Mouse (Mus musculus): ENCODE measurements around the gene Olfr807. TPM values are rescaled to one million over a fixed set of nuclear protein-coding genes. Genes with fewer than 3 reads are reported as not detected.

Olfr807 gene
- polyA plus RNA-seq (2012; rRNA removed), result not detected in 2 replicates

DNA sequence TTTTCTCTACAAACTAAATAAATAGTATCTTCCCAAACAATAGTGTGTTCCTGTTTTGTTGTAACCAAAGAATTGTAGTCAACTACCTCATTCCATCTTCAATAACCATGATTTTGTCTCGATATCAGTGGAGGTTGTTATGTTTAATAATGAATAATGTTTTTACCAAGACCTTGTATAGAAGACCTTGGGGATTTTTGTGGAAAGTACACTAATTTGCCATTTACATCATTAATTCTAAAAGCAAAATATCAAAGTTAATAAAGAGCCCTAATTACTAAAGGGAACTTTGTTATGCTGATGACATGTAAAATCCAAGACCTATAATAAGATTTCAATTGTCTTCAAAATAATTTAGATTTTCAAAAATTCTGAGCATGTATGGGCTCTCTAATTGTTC is at the start of gene Olfr807:
Gene Olfr807, minus strand, starts transcription at position 101 of the 400 bp plus-strand sequence.
- Histone ChIP-seq H3K4me3 (ENCODE audit: low read depth, low read length) (no peak within 1 kb of the TSS), H3K36me3 (ENCODE audit: control insufficient read depth, insufficient read depth, low read length) (no peaks in the 10 kb centered on the region), H3K4me1 (ENCODE audit: control insufficient read depth, insufficient read depth, insufficient read length, low read length) (no peaks in the 10 kb centered on the region), H3K27ac (ENCODE audit: insufficient read depth, low read depth, low read length) (no peak within 1 kb of the TSS), H3K27me3 (ENCODE audit: control insufficient read depth, insufficient read depth, low read length) (no peaks in the 10 kb centered on the region)
- 81% methylated on average over 1 of the region's 1 CpGs for WGBS
- TF ChIP-seq POLR2A (IDR thresholded peaks at IDR 0.05; ENCODE audit: low read depth, low read length), result no peak
- TF ChIP-seq CTCF (IDR thresholded peaks at IDR 0.05; ENCODE audit: extremely low read depth, insufficient read length, insufficient replicate concordance, low read depth, low read length), result no peak

DNA sequence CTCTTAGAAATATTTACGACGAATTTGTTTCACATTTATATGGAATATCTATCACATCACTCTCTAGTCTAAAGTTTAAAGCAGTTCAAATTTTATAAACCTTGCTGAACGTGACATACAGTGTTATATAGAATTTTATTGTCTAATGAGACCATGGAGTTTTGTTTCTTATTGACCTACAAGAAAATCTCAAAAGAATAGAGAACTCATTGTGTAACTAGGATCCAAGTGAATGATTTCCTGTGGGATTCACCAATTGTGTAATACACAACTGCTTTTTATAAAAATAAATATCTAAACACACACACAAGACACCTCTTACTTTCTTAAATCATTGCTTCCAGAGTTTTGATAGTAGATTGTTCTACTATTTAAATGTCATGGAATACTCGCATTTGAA is 46.7 kb upstream of the Olfr807 start, which contains the start of gene Olfr811:
Gene Olfr811, minus strand, starts transcription at position 101 of the 400 bp plus-strand sequence.
- 79% methylated on average over 4 of the region's 4 CpGs for whole genome bisulfite sequencing
- no peak within 1 kb of the TSS for H3K27ac ChIP-seq (ENCODE audit: insufficient read depth, low read depth, low read length)
- no peaks in the 10 kb centered on the region for H3K4me1 ChIP-seq (ENCODE audit: control insufficient read depth, insufficient read depth, insufficient read length, low read length)
- no peak within 1 kb of the TSS for H3K4me3 ChIP-seq (ENCODE audit: low read depth, low read length)
- no peaks in the 10 kb centered on the region for H3K36me3 ChIP-seq (ENCODE audit: control insufficient read depth, insufficient read depth, low read length)
- TF ChIP-seq POLR2A (IDR thresholded peaks at IDR 0.05; ENCODE audit: low read depth, low read length) (no peak), CTCF (IDR thresholded peaks at IDR 0.05; ENCODE audit: extremely low read depth, insufficient read length, insufficient replicate concordance, low read depth, low read length) (no peak)
- H3K27me3 ChIP-seq (ENCODE audit: control insufficient read depth, insufficient read depth, low read length), result no peaks in the 10 kb centered on the region

- H3K36me3 ChIP-seq (ENCODE audit: control insufficient read depth, insufficient read depth, low read length), result no peaks in the 10 kb centered on the region
- TF ChIP-seq CTCF (IDR thresholded peaks at IDR 0.05; ENCODE audit: extremely low read depth, insufficient read length, insufficient replicate concordance, low read depth, low read length) (no peak), POLR2A (IDR thresholded peaks at IDR 0.05; ENCODE audit: low read depth, low read length) (no peak)
- H3K27me3 ChIP-seq (ENCODE audit: control insufficient read depth, insufficient read depth, low read length), result no peaks in the 10 kb centered on the region
These were observed 37.2 kb upstream of the Olfr807 start, which contains the start of gene Olfr810 for GRCm38 (mm10) chr10:129794817-129795216. Gene Olfr810 (minus strand): TSS chr10:129794917.

GRCm38 (mm10) chr10:129778123-129778522 is 20.5 kb upstream of the Olfr807 start:
- Histone ChIP-seq H3K27ac (ENCODE audit: insufficient read depth, low read depth, low read length) (no peak overlapping the region), H3K27me3 (ENCODE audit: control insufficient read depth, insufficient read depth, low read length) (no peaks in the 10 kb centered on the region), H3K36me3 (ENCODE audit: control insufficient read depth, insufficient read depth, low read length) (no peaks in the 10 kb centered on the region), H3K4me1 (ENCODE audit: control insufficient read depth, insufficient read depth, insufficient read length, low read length) (no peaks in the 10 kb centered on the region), H3K4me3 (ENCODE audit: low read depth, low read length) (no peak overlapping the region)
- TF ChIP-seq POLR2A (IDR thresholded peaks at IDR 0.05; ENCODE audit: low read depth, low read length) (no peak), CTCF (IDR thresholded peaks at IDR 0.05; ENCODE audit: extremely low read depth, insufficient read length, insufficient replicate concordance, low read depth, low read length) (no peak)

More at GRCm38 (mm10) chr10:129794817-129795216, 37.2 kb upstream of the Olfr807 start, which contains the start of gene Olfr810:
- Histone ChIP-seq H3K4me3 (ENCODE audit: low read depth, low read length) (no peak within 1 kb of the TSS), H3K4me1 (ENCODE audit: control insufficient read depth, insufficient read depth, insufficient read length, low read length) (no peaks in the 10 kb centered on the region), H3K27ac (ENCODE audit: insufficient read depth, low read depth, low read length) (no peak within 1 kb of the TSS)

- no peak for TF ChIP-seq POLR2A (IDR thresholded peaks at IDR 0.05; ENCODE audit: low read depth, low read length)
- TF ChIP-seq CTCF (IDR thresholded peaks at IDR 0.05; ENCODE audit: extremely low read depth, insufficient read length, insufficient replicate concordance, low read depth, low read length), result no peak
- no peaks in the 10 kb centered on the region for H3K36me3 ChIP-seq (ENCODE audit: control insufficient read depth, insufficient read depth, low read length)
These were observed 16.7 kb upstream of the Olfr807 start, which contains the start of gene Olfr809 for GRCm38 (mm10) chr10:129774338-129774737. Gene Olfr809 (plus strand): TSS chr10:129774638.

GRCm38 (mm10) chr10:129765182-129765581 is 7.6 kb upstream of the Olfr807 start, which contains the start of gene Olfr808:
Gene Olfr808 (plus strand): TSS chr10:129765482.
- H3K36me3 ChIP-seq (ENCODE audit: control insufficient read depth, insufficient read depth, low read length), result no peaks in the 10 kb centered on the region
- 88% methylated on average over 1 of the region's 1 CpGs for WGBS
- H3K4me1 ChIP-seq (ENCODE audit: control insufficient read depth, insufficient read depth, insufficient read length, low read length), result no peaks in the 10 kb centered on the region
- TF ChIP-seq POLR2A (IDR thresholded peaks at IDR 0.05; ENCODE audit: low read depth, low read length) (no peak), CTCF (IDR thresholded peaks at IDR 0.05; ENCODE audit: extremely low read depth, insufficient read length, insufficient replicate concordance, low read depth, low read length) (no peak)
- H3K27me3 ChIP-seq (ENCODE audit: control insufficient read depth, insufficient read depth, low read length), result no peaks in the 10 kb centered on the region
- no peak within 1 kb of the TSS for H3K4me3 ChIP-seq (ENCODE audit: low read depth, low read length)
- no peak within 1 kb of the TSS for H3K27ac ChIP-seq (ENCODE audit: insufficient read depth, low read depth, low read length)

More at GRCm38 (mm10) chr10:129774338-129774737, 16.7 kb upstream of the Olfr807 start, which contains the start of gene Olfr809:
- H3K4me3 ChIP-seq (ENCODE audit: low read depth, low read length), result no peak within 1 kb of the TSS
- H3K27me3 ChIP-seq (ENCODE audit: control insufficient read depth, insufficient read depth, low read length), result no peaks in the 10 kb centered on the region
- no peaks in the 10 kb centered on the region for H3K4me1 ChIP-seq (ENCODE audit: control insufficient read depth, insufficient read depth, insufficient read length, low read length)
- no peak within 1 kb of the TSS for H3K27ac ChIP-seq (ENCODE audit: insufficient read depth, low read depth, low read length)

DNA sequence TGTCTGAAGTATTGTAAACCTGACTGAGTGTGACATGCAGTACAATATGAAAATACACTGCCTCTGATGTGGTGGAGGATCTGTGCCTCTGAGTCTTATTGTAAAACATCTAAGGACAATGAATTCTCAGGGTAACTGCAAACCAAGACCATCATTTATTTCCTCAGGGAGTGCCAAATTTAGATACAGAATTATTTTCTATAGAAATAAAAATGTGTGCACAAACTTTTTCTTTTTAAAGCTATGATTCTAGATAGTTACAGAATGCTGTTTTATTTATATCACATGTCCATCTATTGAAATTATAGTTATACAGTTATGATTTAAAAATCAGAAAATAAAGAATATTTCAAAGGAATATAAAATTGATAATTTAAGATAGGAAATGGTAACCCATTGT is 15.8 kb downstream of the Olfr807 start, which contains the start of gene Olfr806:
Gene Olfr806, minus strand, starts transcription at position 101 of the 400 bp plus-strand sequence.
- Histone ChIP-seq H3K27me3 (ENCODE audit: control insufficient read depth, insufficient read depth, low read length) (no peaks in the 10 kb centered on the region), H3K4me3 (ENCODE audit: low read depth, low read length) (no peak within 1 kb of the TSS), H3K4me1 (ENCODE audit: control insufficient read depth, insufficient read depth, insufficient read length, low read length) (no peaks in the 10 kb centered on the region), H3K27ac (ENCODE audit: insufficient read depth, low read depth, low read length) (no peak within 1 kb of the TSS), H3K36me3 (ENCODE audit: control insufficient read depth, insufficient read depth, low read length) (no peaks in the 10 kb centered on the region)
- TF ChIP-seq POLR2A (IDR thresholded peaks at IDR 0.05; ENCODE audit: low read depth, low read length) (no peak), CTCF (IDR thresholded peaks at IDR 0.05; ENCODE audit: extremely low read depth, insufficient read length, insufficient replicate concordance, low read depth, low read length) (no peak)
